Mouse (Mus musculus) brain, adult 2 months (tissue): ENCODE measurements around the gene Srp72.
"Not testable (repeated sequence)": the region's sequence is repeated elsewhere in the genome, so short reads cannot be mapped to it uniquely, and the experiment has no call there.

Experiments used
- DNase-seq: peaks from one replicate; pipeline ENCODE4 v3.0.0; 2011; ENCODE audit warnings: low read depth, low spot score

Srp72 gene

DNA sequence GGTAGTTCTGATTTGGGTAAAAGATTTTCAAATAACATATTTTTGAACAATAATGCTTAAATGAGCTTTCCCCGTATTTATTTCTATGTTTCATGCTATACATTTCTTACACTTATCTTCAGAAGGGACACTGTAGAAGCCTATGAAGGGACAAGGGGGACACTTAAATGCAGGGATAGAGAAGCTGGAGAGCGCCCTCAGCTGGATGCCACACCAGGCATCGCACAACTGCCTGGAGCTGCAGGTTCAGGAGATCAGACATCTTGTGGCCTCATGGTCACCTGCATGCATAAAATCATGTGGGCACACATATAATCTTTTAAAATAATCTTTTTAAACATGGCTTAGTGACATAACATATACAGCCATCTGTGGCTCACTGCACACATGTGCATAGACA lies 9.8 kb upstream of the Srp72 start:
- no peak for DNase-seq

DNA sequence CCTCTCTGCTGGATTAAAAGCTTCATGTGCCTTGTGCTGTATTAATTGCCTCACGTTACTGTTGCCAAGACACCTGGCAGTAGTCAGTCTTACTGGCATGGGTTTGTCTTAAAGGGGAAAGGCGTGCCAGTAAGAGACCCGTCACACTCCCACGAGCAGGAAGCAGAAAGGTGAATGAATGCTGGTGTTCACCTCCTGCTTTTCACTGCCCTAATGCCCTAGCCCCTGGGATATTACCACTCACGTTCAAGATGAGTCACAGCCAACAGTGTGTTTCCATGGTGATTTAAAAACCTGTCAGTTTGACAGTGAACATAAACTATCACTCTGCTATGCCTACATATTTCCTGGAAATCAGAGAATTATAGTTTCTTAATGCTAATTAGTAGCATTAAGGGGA lies 5.2 kb upstream of the Srp72 start:
- DNase-seq = no peak

DNA sequence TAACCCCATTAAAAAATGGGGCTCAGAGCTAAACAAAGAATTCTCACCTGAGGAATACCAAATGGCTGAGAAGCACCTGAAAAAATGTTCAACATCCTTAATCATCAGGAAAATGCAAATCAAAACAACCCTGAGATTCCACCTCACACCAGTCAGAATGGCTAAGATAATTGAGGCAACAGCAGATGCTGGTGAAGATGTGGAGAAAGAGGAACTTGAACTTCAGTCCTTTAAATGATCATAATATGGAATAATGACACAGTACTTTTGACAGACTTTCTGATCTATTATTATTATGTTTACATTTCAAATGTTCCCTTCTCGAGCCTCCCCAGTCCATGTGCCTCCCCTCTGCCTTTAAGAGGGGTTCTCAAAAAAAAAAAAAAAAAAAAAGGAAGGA lies 3.4 kb upstream of the Srp72 start:
- not testable (repeated sequence) for DNase-seq

DNA sequence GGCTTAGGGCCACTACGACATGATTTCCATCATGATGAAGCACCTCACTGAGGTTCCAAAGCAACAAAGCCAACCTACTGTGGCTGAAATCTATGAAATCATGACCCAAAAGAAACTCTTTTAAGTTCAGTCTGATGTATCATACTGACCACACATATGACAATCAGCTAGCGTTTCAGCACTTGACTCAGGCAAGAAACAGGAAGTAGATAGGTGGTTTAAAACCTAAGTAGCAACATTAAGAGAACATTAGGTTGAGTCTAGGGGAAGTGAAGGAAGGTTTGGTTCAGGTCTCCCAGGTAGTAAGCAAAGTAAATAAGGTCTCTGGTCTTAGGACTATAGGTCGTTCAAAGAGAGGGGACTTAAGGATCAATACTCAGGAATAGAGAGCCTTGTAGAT lies 995 bp upstream of the Srp72 start:
- DNase-seq = no peak

DNA sequence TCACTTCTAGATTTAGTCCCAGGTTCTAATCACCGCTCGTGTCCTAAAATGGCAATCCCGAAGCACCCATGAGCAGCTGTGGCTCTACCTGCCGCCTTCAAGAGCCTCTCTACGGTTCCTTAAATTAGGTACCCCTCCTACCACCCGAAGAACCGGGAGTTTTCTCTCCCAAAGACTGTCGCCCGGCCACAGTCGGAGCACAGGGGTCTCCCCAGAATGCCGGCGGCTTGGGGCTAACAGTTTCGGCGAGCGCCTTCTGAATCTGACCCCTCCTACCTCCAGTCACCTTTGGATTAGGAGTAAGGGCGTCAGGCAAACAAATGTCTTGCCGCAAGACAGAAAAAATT lies 303 bp upstream of the Srp72 start:
- DNase-seq = no peak

DNA sequence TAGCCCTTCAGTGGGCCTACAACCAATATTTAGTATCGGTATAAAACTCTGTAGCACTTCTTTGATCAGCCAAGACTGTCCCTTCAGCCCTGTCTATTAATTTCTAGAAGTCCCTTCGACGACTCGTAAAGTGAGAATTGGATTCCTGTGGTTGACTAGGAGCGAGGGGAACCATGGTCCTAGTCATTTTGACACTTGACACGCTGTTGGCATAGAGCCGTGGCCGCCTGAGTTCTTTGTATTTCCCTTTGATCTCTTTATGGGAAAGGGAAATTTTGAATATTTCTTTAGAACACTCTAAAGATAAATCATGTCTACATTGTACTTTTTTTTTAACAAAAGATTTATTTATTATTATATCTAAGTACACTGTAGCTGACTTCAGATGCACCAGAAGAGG lies 1.3 kb downstream of the Srp72 start:
- no peak for DNase-seq

DNA sequence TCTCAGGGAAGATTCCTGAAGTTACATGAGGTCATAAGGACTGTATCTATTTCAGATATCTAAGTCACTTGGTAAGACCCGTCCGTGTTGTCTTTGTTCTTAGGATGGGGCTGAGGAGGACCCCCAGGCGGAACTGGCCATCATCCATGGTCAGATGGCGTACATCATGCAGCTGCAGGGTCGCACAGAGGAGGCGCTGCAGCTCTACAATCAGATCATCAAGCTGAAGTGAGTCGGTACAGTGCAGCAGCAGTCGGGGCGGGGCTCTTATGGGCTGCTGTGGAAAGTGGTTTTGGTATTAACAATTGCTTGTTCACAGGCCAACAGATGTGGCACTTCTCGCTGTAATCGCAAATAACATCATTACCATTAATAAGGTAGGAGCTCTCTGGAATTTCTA lies 9.5 kb downstream of the Srp72 start:
- no peak for DNase-seq

DNA sequence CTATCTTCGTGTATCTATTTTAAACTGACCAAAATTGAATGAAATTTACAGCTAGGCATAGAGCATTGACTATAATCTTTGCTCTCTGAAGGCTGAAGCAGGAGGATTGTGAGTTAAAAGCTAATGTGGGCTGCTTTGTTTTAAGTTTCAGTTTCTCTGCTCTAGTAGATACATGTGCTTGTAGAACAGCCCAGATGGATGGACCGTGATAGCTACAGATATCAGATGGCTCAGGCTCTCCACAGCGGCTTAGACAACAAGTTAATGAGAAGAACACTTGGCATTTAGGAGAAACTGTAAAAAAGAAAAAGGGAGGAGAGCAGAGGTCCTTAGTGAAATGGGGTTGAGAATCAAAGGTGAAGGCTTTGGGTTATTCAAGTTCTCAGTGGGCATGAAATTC lies 16.3 kb downstream of the Srp72 start:
- peak; percentile 8 for DNase-seq

DNA sequence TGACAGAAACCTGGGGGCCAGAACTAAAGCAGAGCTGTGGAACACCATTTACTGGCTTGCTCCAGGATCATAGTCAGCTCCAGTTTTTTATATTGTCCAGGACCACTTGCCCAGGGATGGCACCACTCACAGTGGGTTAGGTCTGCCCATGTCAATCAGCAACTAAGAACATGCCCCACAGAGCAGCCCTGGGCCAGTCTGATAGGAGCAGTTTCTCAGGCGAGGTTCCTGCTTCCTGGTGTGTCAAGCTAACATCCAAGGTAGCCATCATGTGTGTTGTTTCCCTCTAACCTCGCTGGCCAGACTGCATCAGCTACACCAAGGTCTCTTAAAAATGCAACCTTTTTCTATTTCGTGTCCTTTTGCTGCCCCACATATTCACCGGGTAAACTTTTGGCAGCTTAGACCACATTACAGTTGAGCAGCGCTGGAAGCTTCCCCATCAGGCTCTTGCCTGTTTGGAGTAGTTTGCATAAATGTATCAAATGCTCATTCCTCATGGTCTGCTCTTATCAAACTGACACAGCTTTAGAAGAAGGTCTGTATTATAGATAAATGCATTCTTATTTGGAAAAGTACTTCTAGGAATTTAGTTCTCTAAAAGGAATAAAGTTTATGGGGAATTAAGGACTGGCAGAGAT lies 18.8 kb downstream of the Srp72 start:
- no peak for DNase-seq

DNA sequence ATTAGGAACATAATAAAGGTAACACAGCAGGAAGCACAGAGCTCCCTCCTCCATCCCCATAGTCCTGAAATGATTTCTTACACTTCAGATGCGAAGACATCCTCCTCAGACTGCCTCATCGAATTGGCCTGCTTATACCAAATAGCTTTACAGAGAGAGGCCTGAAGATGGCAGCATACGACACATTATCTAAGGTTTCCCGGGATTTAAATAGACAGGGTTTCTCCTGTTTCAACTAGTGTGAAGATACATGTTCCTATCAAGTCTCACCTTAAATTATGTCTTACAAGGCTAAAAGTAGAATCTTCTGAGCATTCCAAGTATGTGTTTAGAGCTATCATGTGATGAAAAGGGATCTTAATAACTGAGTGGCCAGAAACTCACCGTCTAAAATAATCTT lies 23.9 kb downstream of the Srp72 start:
- peak; percentile 84 for DNase-seq

DNA sequence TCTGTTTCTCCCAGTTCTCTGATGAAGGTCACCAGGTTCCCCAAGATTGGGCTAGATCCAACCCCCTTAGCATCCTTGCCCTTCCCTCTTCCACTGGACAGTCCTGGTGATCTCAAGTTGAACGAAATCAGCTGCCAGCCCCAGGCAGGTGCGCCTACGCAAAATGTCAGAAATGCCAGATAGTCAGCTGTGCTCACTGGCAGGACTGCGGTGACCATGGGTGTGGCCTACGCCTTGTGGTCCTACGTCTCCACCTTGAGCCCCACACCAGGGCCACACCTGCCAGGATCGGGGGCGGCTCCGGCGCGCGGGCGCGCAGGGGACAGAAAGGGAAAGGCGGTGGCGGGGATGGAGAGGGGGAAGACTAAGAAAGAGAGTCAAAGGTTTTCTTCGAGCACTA lies 26.7 kb downstream of the Srp72 start:
- DNase-seq = no peak

DNA sequence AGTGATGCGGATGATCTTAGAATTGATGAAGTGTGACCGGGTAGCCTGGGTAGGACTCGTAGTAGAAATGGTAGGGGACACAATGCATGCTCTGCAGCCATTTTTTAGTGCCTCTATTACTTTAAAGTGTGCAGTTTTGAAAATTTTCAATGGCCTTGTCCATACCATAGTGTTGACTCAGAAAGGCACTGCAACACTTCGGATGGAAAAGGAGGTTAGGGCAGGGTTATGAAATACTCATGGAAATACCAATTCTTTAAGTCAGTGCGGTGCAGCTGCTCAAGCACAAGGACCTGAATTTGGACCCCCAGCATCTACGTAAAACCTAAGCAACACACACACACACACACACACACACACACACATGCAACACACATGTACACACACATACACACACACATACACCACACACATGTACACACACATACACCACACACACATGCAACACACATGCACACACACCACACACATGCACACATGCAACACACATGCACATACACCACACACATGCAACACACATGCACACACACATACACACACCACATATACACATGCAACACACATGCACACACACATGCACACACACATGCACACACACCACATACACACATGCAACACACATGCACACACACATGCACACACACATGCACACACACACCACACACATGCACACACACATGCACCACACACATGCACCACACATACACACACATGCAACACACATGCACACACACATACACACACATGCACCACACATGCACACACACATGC lies 29.8 kb downstream of the Srp72 start, which contains the start of gene Arl9:
Arl9 (plus strand) TSS at position 5 of the 771 bp plus-strand sequence.
- DNase-seq = no peak

DNA sequence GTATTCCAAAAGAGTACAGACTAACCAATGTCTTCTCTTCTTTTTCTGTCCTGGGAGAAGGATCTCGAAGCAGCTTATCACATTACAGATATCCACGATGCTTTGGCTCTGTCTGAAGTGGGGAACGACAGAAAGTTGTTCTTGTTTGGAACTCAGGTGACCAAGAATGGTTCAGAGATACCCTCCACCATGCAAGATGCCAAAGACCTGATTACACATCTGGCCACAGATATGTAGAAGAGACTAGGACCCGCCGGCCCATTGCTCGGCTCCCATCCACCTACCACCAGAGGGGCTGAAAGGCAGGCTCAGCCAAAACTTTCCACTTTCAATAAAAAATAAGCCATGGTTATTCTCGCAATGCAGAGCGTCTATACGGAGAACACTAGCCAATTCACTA lies 35.9 kb downstream of the Srp72 start:
- no peak for DNase-seq

DNA sequence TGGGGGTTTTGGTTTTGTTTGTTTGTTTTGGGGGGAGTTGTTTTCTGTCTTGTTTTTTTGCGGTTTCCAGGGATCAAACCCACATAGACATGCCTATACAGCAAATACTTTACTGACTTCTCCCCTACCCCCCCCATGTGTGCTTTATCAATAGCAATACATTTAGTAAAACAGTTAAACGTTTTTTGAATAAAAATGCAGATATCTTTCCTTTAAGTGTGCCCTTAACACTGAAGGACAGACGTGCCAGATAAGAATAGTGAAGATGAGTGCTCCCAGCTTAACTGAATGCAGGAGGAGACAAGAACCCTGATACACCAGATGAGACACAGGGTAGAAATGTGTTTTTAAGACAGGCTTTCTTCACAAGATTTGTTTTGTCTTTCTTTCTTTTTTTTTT lies 36.6 kb downstream of the Srp72 start:
- no peak for DNase-seq

DNA sequence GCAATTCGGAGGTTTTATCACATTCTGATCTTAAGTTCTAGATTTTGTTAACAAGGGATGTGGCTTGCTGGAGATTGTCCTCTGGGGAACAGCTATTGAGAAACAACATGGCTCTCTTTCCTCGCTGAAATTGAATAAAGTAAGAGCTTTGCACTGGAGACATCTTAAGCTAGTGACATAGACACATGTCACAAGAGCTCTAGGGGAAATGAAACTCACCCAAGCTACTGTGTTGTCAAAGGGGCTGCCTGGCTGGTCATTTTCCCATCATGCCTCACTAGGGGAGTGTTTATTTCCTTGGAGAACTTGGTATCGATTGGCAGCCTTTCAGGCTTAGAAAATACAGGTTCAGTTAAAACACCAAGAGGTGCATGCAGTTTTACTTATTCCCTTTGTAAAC lies 38.7 kb downstream of the Srp72 start:
- DNase-seq = no peak

DNA sequence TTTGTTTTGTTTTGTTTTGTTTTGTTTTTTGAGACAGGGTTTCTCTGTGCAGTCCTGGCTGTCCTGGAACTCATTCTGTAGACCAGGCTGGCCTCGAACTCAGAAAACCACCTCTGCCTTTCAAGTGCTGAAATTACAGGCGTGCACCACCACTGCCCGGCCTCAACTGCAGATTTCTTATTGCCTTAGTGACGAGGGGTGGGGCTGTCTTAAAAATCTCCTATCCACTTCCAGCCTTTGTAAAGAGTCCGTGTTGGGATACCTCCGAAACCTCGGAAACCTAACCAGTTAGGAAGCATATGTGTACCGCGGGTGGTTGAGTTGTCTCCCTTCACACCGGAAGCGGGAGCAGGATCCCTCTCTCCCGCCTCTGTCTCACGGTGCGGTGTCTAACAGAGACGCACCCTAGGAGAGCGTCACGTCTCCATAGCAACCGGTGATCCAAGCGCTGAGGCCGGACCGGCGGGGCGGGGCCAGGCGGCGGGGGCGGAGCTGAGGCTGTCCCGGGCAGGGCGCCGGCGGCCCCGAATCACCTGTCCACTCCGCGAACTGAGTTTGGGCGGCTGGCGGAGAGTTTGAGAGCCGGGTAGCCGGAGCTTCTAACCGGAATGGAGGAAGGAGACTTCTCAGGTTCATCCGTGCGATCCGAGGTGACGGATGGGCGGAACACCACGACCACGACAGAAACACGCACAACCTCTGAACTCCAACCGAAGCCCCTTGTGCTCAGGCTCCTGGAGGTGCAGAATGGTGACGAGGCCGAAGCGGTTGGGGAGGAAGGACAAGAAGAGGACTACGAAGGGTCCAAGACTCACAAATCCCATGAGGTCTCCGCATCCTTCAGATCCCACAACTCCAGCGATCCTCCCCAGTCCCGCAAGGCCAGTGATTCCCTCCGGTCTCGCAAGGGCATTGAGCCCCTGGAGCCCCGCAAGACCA lies 41.3 kb downstream of the Srp72 start, which contains the start of gene Thegl:
Thegl (plus strand) TSS at position 480 of the 939 bp plus-strand sequence.
- peak; percentile 84 for DNase-seq

DNA sequence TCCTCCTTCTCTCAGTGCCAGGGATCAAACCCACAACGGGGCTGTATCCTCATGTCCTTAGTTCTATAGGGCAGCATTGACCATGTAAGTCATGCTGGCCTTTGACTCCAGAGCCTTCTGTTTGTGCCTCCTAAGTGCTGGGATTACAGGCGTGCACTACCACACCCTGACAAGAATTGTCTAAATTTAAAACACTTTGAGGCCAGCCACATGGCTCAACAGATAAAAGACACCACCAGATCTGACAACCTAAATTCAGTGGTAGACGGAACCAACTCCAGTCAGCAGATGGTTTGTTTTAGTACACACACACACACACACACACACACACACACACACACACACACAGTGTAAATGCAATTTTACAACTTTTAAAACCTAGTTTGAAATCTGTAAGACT lies 53.6 kb downstream of the Srp72 start:
- DNase-seq = no peak

DNA sequence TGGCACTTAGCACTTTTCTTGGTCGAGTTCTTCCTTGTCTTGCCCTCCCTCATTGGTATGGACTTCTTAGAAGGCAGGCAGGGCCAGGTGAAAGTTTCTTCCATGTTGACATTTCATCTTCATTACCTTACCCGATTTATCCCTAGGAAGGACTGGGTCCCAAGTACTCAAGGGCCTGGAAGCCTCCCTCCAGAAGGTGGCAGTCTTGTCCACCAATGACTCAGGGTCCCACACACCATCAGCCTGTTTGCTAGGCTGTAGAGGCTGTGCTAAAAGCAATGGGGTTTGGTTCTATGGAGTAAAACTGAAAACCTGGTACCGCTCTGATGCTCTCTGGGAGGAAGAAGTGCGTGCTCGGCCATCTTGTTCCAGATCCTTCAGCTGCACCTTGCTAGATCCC lies 55.3 kb downstream of the Srp72 start:
- peak; percentile 47 for DNase-seq

DNA sequence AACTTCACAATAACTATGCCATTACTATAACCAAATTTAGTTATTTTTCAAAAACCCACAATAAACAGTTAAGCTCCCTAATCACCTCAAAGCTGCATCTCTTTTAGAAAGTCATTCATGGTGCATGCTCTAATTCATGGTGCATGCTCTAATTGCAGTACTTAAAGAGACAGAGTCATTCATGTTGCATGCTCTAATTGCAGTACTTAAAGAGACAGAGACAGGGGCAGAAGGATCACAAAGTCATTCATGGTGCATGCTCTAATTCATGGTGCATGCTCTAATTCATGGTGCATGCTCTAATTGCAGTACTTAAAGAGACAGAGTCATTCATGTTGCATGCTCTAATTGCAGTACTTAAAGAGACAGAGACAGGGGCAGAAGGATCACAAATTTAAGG lies 60.6 kb downstream of the Srp72 start:
- DNase-seq = not testable (repeated sequence)

DNA sequence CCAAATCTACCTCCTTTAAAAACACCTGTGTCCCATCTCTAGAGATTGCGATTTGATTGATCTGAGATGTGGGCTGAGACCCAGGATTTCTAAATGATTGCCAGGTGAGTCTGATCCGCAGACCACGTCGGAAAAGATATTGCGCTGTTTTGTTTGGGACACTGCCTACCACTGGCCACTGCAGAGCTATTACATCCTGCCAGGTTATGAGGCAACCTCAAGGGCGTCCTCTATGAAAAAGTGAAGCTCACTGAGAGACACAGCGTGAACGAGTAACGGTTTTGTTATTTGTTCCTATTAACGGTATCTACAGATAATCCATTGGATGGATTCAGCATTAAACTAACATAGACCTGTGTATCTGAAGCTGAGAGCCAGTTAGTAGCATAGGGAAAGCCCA lies 64.0 kb downstream of the Srp72 start:
- DNase-seq = no peak

DNA sequence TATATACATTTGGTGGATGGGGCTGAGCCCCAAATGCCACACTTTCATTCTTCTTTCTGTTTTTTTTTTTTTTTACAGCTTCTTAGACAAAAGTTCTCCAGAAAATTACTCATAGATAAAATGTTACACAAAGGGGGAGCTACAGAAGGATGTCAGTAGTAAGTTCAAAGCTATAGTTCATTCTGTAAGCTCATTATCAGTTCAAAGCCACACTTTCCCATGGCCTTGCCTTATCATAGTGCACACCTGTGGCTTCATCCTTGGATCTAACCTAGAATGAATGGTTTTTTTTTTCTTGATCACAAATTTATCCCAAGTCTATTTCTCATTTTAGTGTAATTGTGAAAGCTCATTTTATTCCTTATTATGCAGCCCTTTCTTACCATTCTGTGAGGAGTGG lies 64.9 kb downstream of the Srp72 start:
- DNase-seq = no peak

DNA sequence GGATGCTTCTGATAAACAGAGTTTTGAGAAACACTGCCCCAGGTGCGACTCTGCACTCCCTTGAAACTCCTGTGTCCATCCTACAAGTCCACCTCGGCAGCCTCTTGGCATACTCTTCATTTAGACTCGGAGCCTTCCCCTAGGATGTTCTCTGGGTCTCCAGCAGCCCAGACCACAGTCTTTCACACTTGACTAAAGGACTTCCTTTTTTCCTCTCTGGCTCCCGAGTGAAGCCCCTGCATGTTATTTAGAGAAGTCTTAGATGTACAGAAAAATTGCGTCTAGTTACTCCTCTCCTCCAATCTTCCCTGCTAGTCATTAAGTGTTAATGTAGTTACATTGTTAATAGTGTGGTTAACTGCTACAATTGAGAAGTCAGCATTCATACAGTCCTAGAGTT lies 69.9 kb downstream of the Srp72 start:
- DNase-seq = no peak
